Mouse (Mus musculus): ENCODE results near the gene Gm49405. TPM values are rescaled to one million over a fixed set of nuclear protein-coding genes. Genes with fewer than 3 reads are reported as not detected.
"Not testable (repeated sequence)": the region's sequence is repeated elsewhere in the genome, so short reads cannot be mapped to it uniquely, and the experiment has no call there.

Gene Gm49405
- total and polyA plus RNA-seq, 3 experiments, result 3.6 to 5.7 TPM; not detected in 1

DNA sequence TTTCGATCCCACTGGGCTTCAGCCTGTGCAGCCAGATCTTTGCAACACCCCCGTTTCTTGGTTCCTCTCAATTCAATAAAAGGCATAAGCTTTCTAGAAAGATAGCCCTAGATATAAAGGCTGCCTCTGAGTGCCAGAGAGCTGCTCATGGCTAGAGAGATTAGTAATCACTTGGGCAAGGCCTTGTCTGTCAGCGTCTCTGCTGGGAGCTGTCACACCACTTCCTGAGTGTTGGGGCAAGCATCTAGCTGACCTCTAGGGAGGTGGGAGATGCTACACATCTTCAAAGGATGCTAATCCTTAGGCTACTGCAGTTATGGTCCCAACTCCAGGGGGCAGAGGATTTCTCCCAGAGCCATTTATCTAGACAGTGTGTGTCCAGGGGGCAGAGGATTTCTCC lies 33.2 kb upstream of the Gm49405 start:
- DNase-seq (ENCODE audit: low read depth, low spot score), result peak; percentile 36
- no peak overlapping the region for H3K4me3 ChIP-seq (ENCODE audit: control insufficient read depth in 1 of 2, insufficient read depth in 1 of 2, low read depth in 2 of 2, low read length in 2 of 2)
- H3K79me2 ChIP-seq (ENCODE audit: control insufficient read depth, insufficient read depth, low read length, poor library complexity), result no peaks in the 10 kb centered on the region
- H3K27ac ChIP-seq (ENCODE audit: control insufficient read depth, low read depth, low read length), result no peak overlapping the region
- H3K9ac ChIP-seq (ENCODE audit: control insufficient read depth, low read depth, low read length, poor library complexity, severe bottlenecking), result no peak overlapping the region
- H3K9me3 ChIP-seq (replicated peaks; ENCODE audit: insufficient read depth, low read length), result no peaks in the 10 kb centered on the region
- H3K4me1 ChIP-seq (ENCODE audit: control insufficient read depth in 1 of 2, insufficient read depth in 2 of 2, low read length in 2 of 2), result no peaks in the 10 kb centered on the region
- H3K27me3 ChIP-seq (ENCODE audit: control insufficient read depth in 1 of 2, insufficient read depth in 2 of 2, low read length in 2 of 2), result 0 out of 4 replicates have a peak, but pooled peaks cover 2 to 3% of the 10 kb centered on the region in 2 experiments
- no peaks in the 10 kb centered on the region for H3K36me3 ChIP-seq (ENCODE audit: control insufficient read depth in 1 of 2, insufficient read depth in 2 of 2, low read length in 2 of 2)
- TF ChIP-seq ETS1 (IDR thresholded peaks at IDR 0.05; ENCODE audit: low read depth, low read length), result 0 out of 2 replicates have a peak, but pooled peaks have one; percentile 7
- no peak for TF ChIP-seq MXI1 (IDR thresholded peaks at IDR 0.05; ENCODE audit: low read depth, low read length)

DNA sequence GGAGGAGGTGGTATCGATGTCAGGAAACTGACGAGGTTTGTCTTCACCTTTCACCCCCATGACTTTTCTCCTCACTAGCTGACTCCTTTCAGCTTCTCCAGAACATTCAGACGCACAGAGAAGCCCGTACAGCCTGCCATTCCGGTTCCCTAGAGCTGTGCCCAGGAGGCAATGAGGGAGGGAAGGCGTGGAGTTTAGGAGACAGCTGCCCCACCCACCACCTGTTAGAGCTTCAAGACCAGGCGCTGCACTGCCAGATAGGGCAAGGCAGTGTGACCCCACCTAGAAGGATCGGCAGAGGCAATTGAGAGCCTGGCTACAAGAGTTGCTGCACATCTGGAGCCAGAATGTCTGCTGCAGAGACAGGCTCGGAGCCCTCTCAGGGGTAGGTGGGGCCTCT lies 28.2 kb upstream of the Gm49405 start, which contains the start of gene Aldh3b2:
Gene Aldh3b2 (plus strand): TSS at position 100 of the 400 bp plus-strand sequence.
- H3K4me1 ChIP-seq (ENCODE audit: control insufficient read depth in 1 of 2, insufficient read depth in 2 of 2, low read length in 2 of 2), result no peaks in the 10 kb centered on the region
- DNase-seq (ENCODE audit: low read depth, low spot score), result no peak
- H3K79me2 ChIP-seq (ENCODE audit: control insufficient read depth, insufficient read depth, low read length, poor library complexity), result no peaks in the 10 kb centered on the region
- H3K4me3 ChIP-seq (ENCODE audit: control insufficient read depth in 1 of 2, insufficient read depth in 1 of 2, low read depth in 2 of 2, low read length in 2 of 2), result no peak within 1 kb of the TSS
- peaks cover 2 to 3% of the 10 kb centered on the region in 2 experiments; a peak in 2 of 4 replicates for H3K27me3 ChIP-seq (ENCODE audit: control insufficient read depth in 1 of 2, insufficient read depth in 2 of 2, low read length in 2 of 2)
- H3K9ac ChIP-seq (ENCODE audit: control insufficient read depth, low read depth, low read length, poor library complexity, severe bottlenecking), result no peak within 1 kb of the TSS
- TF ChIP-seq GABPA (IDR thresholded peaks at IDR 0.05; ENCODE audit: low read depth, low read length) (no peak), EP300 (IDR thresholded peaks at IDR 0.05; ENCODE audit: low read depth in 1 of 2, low read length in 2 of 2) (no peak), RAD21 (IDR thresholded peaks at IDR 0.05; ENCODE audit: low read depth, low read length) (no peak), E2F4 (IDR thresholded peaks at IDR 0.05; ENCODE audit: borderline replicate concordance, low read depth, low read length) (no peak), SIN3A (IDR thresholded peaks at IDR 0.05; ENCODE audit: low read length) (no peak), NELFE (IDR thresholded peaks at IDR 0.05; ENCODE audit: low read depth, low read length) (no peak), CTCF (IDR thresholded peaks at IDR 0.05 in 2 of 3, conservative IDR thresholded peaks at IDR 0.05 in 1 of 3; ENCODE audit: control insufficient read depth in 1 of 3, insufficient read depth in 1 of 3, low read depth in 2 of 3, low read length in 3 of 3, poor library complexity in 1 of 3, severe bottlenecking in 1 of 3) (no peak), HCFC1 (IDR thresholded peaks at IDR 0.05; ENCODE audit: low read depth, low read length) (no peak), TBP (IDR thresholded peaks at IDR 0.05; ENCODE audit: low read depth, low read length) (no peak), KAT2A (conservative IDR thresholded peaks at IDR 0.05; ENCODE audit: low read depth, low read length) (no peak), POLR2A (IDR thresholded peaks at IDR 0.05; ENCODE audit: control insufficient read depth in 1 of 2, insufficient read depth in 1 of 2, low read depth in 1 of 2, low read length in 2 of 2, poor library complexity in 1 of 2) (no peak), ZKSCAN1 (IDR thresholded peaks at IDR 0.05; ENCODE audit: low read depth, low read length) (no peak), MYB (IDR thresholded peaks at IDR 0.05; ENCODE audit: low read depth, low read length) (no peak), RCOR1 (IDR thresholded peaks at IDR 0.05; ENCODE audit: low read depth, low read length) (no peak)
- H3K36me3 ChIP-seq (ENCODE audit: control insufficient read depth in 1 of 2, insufficient read depth in 2 of 2, low read length in 2 of 2), result no peaks in the 10 kb centered on the region
- H3K27ac ChIP-seq (ENCODE audit: control insufficient read depth, low read depth, low read length), result no peak within 1 kb of the TSS
- no peaks in the 10 kb centered on the region for H3K9me3 ChIP-seq (replicated peaks; ENCODE audit: insufficient read depth, low read length)

DNA sequence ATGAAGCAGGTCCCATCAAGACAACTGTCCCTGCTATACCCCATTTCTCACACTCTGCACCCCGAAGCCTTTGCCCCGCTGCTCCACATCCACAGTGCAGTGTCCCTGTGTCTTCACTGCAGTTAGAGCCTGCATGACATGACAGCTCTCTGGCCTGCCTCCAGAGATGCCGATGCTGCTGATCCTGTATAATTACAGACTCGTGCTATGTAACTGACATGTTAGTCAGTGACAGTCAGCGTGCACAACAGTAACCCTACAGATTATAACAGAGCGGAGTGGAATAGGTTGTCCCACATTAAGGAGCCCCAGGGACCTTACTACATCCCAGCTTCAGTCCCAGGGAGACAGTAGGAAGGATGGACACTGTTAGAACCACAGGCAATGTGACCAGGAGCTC lies 25.8 kb upstream of the Gm49405 start:
- not testable (repeated sequence) for H3K9ac ChIP-seq (ENCODE audit: control insufficient read depth, low read depth, low read length, poor library complexity, severe bottlenecking); H3K9me3 ChIP-seq (replicated peaks; ENCODE audit: insufficient read depth, low read length); H3K79me2 ChIP-seq (ENCODE audit: control insufficient read depth, insufficient read depth, low read length, poor library complexity); DNase-seq (ENCODE audit: low read depth, low spot score); H3K36me3 ChIP-seq (ENCODE audit: control insufficient read depth in 1 of 2, insufficient read depth in 2 of 2, low read length in 2 of 2); H3K27ac ChIP-seq (ENCODE audit: control insufficient read depth, low read depth, low read length); H3K4me3 ChIP-seq (ENCODE audit: control insufficient read depth in 1 of 2, insufficient read depth in 1 of 2, low read depth in 2 of 2, low read length in 2 of 2); H3K27me3 ChIP-seq (ENCODE audit: control insufficient read depth in 1 of 2, insufficient read depth in 2 of 2, low read length in 2 of 2); H3K4me1 ChIP-seq (ENCODE audit: control insufficient read depth in 1 of 2, insufficient read depth in 2 of 2, low read length in 2 of 2)

Measured in MEL (cell line).